Mouse (Mus musculus) liver, adult 2 months (tissue): ENCODE data around the gene Pnn.

Experiments
- CTCF ChIP-seq: fragments of 200-500 bp; IDR thresholded peaks from 2 replicates; pipeline ENCODE4 v1.5.1; 2011; ENCODE audit warnings: low read depth, low read length, control low read depth
- POLR2A ChIP-seq: fragments of 200-500 bp; IDR thresholded peaks from 2 replicates; pipeline ENCODE4 v1.6.1; 2011; ENCODE audit warnings: low read length, control low read depth; ENCODE audit not compliant: insufficient read depth; ENCODE audit errors: extremely low read depth

GRCm38 (mm10) chr12:59056222-59056621 lies 10.5 kb upstream of the Pnn start:
- TF ChIP-seq CTCF (no peak), POLR2A (no peak)
